Mouse (Mus musculus) embryonic fibroblast, embryonic 13.5 days (primary cell): Measurements from ENCODE around the gene Smpd2.

Experiments used
- CTCF ChIP-seq: IDR thresholded peaks from 2 replicates; pipeline ENCODE4 v1.5.1; 2011; ENCODE audit warnings: mild to moderate bottlenecking, control low read depth, low read length, moderate library complexity, borderline replicate concordance; ENCODE audit not compliant: insufficient read depth
- POLR2A ChIP-seq: IDR thresholded peaks from 2 replicates; pipeline ENCODE4 v1.6.1; 2011; ENCODE audit warnings: low read depth, mild to moderate bottlenecking, control low read depth, low read length, moderate library complexity

DNA sequence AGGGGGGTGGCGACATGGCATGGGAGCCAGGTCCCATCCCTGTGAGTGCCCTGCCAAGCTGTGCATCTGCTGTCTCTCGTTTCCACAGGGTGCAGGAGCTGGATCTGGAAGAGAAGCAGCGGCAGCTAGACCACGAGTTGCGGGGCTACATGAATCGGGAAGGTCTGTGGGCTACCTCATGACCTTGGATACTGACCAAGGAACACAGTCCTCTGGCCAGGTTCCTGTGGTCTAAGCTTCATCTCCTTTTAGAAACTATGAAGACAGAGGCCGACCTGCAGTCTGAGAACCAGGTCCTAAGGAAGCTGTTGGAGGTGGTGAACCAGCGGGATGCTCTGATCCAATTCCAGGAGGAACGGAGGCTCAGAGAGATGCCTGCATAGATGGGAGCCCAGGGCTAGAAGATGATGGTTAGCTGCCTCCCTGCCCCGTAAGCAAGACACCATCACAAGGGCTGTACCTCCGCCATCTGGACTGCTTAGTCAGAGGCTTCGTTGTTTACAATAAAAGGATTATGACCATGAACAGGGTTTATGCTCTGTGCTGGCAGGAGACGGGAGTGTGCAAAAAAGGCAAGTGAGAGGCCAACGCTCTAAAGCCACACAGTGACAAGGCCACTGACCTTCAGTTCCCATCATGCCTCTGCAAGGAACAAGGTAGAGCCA is 3.5 kb downstream of the Smpd2 start:
- TF ChIP-seq POLR2A (no peak), CTCF (no peak)
